Mouse (Mus musculus) ES-E14 (cell line): ENCODE measurements around the gene Rab25.

Experiments used
- CHD2 ChIP-seq: IDR thresholded peaks from 2 replicates; pipeline ENCODE4 v1.6.1; 2014; ENCODE audit warnings: mild to moderate bottlenecking, low read depth, low read length, inconsistent platforms
- MAFK ChIP-seq: IDR thresholded peaks from 2 replicates; pipeline ENCODE4 v1.6.1; 2014; ENCODE audit warnings: mild to moderate bottlenecking, low read depth, low read length, inconsistent platforms; ENCODE audit not compliant: insufficient read depth
- ZC3H11A ChIP-seq: IDR thresholded peaks from 2 replicates; pipeline ENCODE4 v1.6.1; 2012; ENCODE audit warnings: low read depth, mild to moderate bottlenecking, inconsistent platforms, low read length, borderline replicate concordance
- ZNF384 ChIP-seq: IDR thresholded peaks from 2 replicates; pipeline ENCODE4 v1.6.1; 2012; ENCODE audit warnings: low read depth, low read length, inconsistent platforms

GRCm38 (mm10) chr3:88570341-88570740 lies 22.2 kb upstream of the Rab25 start:
- no peak for TF ChIP-seq CHD2
- no peak for TF ChIP-seq ZC3H11A
- TF ChIP-seq ZNF384: no peak
- no peak for TF ChIP-seq MAFK
